Mouse (Mus musculus) liver, embryonic 14.5 days (tissue): ENCODE data around the gene Nprl2. TPM values are rescaled to one million over a fixed set of nuclear protein-coding genes. Genes with fewer than 3 reads are reported as not detected.
A peak's percentile ranks its signal among the peaks of the same experiment; 100 is the strongest.

Experiments
- ATAC-seq: fragments of 200-750 bp; cut with Nextera tagmentation; 2 replicates; pipeline ENCODE4 v1.8.0; 2017; ENCODE audit warnings: moderate number of reproducible peaks, mild to moderate bottlenecking, moderate library complexity; ENCODE audit not compliant: insufficient read depth
- DNase-seq, 3 experiments: peaks; one replicate each; pipeline ENCODE4 v3.0.0-alpha.2; 2012 to 2013; ENCODE audit warnings: low read depth in 3 of 3, low spot score in 3 of 3
- H3K27ac ChIP-seq: fragments of 300-500 bp; sonication (generic); 2 replicates; pipeline ENCODE4 v1.5.1; 2014; ENCODE audit warnings: moderate library complexity, mild to moderate bottlenecking, control low read depth, inconsistent platforms
- H3K27me3 ChIP-seq: fragments of 300-500 bp; sonication (generic); 2 replicates; pipeline ENCODE4 v1.6.1; 2014; ENCODE audit warnings: mild to moderate bottlenecking, low read length, moderate library complexity; ENCODE audit not compliant: control insufficient read depth, insufficient read depth
- H3K36me3 ChIP-seq: fragments of 300-500 bp; sonication (generic); replicated peaks from 2 replicates; pipeline ENCODE4 v1.6.1; 2014; ENCODE audit warnings: low read depth; ENCODE audit not compliant: control insufficient read depth, insufficient read depth
- H3K4me1 ChIP-seq, 2 experiments: fragments of 200-500 bp in 1 of 2; fragments of 300-500 bp in 1 of 2; sonication (generic) in 1 of 2; replicated peaks; 2 replicates each; pipeline ENCODE4 v1.6.1; 2012 to 2014; ENCODE audit warnings: antibody characterized with exemption in 1 of 2, inconsistent platforms in 1 of 2, low read length in 1 of 2; ENCODE audit not compliant: control insufficient read depth in 2 of 2, insufficient read depth in 2 of 2
- H3K4me2 ChIP-seq: fragments of 300-500 bp; sonication (generic); 2 replicates; pipeline ENCODE4 v1.6.1; 2014; ENCODE audit warnings: low read depth, mild to moderate bottlenecking, control low read depth, moderate library complexity
- H3K4me3 ChIP-seq, 2 experiments: fragments of 200-500 bp in 1 of 2; fragments of 300-500 bp in 1 of 2; sonication (generic) in 1 of 2; 2 replicates each; pipeline ENCODE4 v1.5.1; 2012 to 2014; ENCODE audit warnings: low read depth in 2 of 2, low read length in 2 of 2, mild to moderate bottlenecking in 2 of 2, control low read depth in 1 of 2, inconsistent platforms in 1 of 2, moderate library complexity in 1 of 2; ENCODE audit not compliant: insufficient read depth in 1 of 2
- H3K9ac ChIP-seq: fragments of 300-500 bp; sonication (generic); replicated peaks from 2 replicates; pipeline ENCODE4 v1.6.1; 2014; ENCODE audit warnings: mild to moderate bottlenecking, control low read depth, moderate library complexity
- H3K9me3 ChIP-seq: fragments of 300-500 bp; sonication (generic); 2 replicates; pipeline ENCODE4 v1.6.1; 2016; ENCODE audit warnings: low read length, mixed read lengths; ENCODE audit not compliant: control insufficient read depth
- CTCF ChIP-seq: IDR thresholded peaks from 2 replicates; pipeline ENCODE4 v1.5.1; 2016; ENCODE audit warnings: antibody characterized with exemption, low read depth, control low read depth
- EP300 ChIP-seq: IDR thresholded peaks from 2 replicates; pipeline ENCODE4 v1.6.1; 2016; ENCODE audit warnings: antibody characterized with exemption, low read depth
- WGBS: fragments of 180-500 bp; shearing (Covaris S2); extraction: QIAGEN DNeasy Blood & Tissue Kit; methylation state at CpG from one replicate; pipeline ENCODE4 v1.1.7; 2014; ENCODE audit not compliant: insufficient replicate concordance; 5-methylcytosine and 5-hydroxymethylcytosine counted together
- polyA plus RNA-seq, 2 experiments: library from polyadenylated mRNA; depleted of rRNA in 1 of 2; stranded (reverse) in 1 of 2; unstranded in 1 of 2; fragments of >200 nt; fragmentation: Nextera tagmentation in 1 of 2; extraction: Ambion mirVana in 1 of 2; gene quantifications; 2 replicates each; pipeline versions ENCODE4 v1.2.1 to v1.2.3; 2012 to 2014

The Nprl2 gene
- polyA plus RNA-seq, 2 experiments = 9.2 to 10.5 TPM

DNA sequence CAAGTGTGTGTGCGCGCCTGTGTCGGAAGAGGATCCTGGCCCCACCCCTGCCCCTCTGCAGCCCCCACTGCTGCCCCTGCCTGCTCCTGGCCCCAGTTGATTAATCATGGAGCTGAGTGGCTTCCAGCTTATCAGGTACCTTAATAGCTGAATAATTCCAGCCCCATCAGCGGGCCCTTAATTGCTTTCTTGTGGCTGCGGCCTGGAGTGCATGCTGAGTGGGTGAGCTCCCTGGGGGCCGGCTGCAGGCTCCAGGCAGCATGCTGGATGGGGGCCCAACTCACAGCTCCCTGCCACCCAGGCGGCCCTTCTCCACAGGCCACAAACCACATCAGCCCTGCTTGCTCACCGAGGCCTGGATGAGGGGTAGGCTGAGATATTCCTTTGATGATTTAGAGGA lies 30.6 kb upstream of the Nprl2 start:
- TF ChIP-seq EP300 (no peak), CTCF (no peak)
- ATAC-seq = no peak
- Histone ChIP-seq H3K27me3 (no peaks in the 10 kb centered on the region; the same call in 1 of the 2 replicates), H3K36me3 (no peaks in the 10 kb centered on the region), H3K4me1 (no peaks in the 10 kb centered on the region), H3K27ac (no peak overlapping the region), H3K9me3 (no peaks in the 10 kb centered on the region), H3K4me3 (no peak overlapping the region), H3K9ac (no peak overlapping the region), H3K4me2 (no peak overlapping the region)
- 66% methylated on average over 8 of the region's 8 CpGs for WGBS
- DNase-seq = no peak

DNA sequence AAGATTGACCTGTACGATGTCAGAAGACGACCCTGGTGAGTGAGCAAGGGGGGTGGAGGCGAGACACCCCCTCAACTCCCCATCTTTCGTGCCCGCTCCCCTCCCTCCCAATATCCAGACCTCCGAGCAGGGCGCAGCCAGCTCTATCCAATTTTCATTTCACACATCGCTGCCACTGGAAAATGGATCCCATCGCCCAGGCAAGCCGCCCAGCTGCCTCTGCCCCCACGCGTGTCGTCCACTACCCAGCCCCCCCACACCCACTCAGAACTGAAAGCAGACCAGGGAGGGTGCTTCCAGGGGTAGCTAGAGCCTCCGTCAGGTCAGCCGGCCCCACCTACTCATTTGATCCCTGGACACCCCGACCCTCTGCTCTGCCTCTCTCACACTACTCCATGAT lies 29.7 kb upstream of the Nprl2 start:
- no peaks in the 10 kb centered on the region for H3K36me3 ChIP-seq
- 69% methylated on average over 16 of the region's 16 CpGs for WGBS
- no peak for TF ChIP-seq EP300
- no peak for TF ChIP-seq CTCF
- no peaks in the 10 kb centered on the region for H3K4me1 ChIP-seq
- no peak overlapping the region for H3K4me3 ChIP-seq
- no peak for ATAC-seq
- no peaks in the 10 kb centered on the region for H3K9me3 ChIP-seq
- no peaks in the 10 kb centered on the region; the same call in 1 of the 2 replicates for H3K27me3 ChIP-seq
- no peak overlapping the region for H3K4me2 ChIP-seq
- no peak for DNase-seq
- H3K27ac ChIP-seq = no peak overlapping the region
- no peak overlapping the region for H3K9ac ChIP-seq

DNA sequence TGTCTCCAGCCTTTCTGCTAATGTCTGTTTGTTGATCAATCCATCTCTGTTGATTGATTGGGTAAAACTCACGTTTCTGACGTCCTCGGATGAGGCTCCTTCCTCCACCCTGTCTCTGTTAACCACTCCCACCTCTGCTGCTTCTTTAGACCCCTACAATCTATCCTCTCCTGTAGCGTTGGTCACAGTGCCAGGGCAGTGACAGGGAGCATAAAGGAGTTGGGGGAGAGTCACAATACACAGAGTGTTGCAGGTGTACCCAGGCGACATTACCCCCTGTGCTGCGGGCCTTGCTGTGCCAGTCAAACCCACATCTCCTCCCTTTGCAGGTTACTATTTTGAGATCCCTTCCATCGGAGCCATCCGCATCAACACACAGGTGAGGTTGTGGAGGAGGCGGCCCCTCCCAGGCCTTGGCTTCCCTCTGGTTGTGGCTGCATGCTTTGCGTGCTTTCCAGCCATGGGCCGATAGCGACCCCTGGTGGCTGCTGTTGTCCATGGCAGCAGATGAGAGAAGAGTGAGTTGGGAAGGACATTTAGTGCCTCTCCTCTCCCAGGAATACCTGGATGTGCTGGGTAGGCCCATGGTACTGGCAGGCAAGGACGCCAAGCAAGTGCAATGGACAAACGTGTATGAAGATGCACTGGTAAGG lies 27.6 kb upstream of the Nprl2 start:
- no peaks in the 10 kb centered on the region for H3K9me3 ChIP-seq
- no peak overlapping the region for H3K4me2 ChIP-seq
- no peak overlapping the region for H3K27ac ChIP-seq
- ATAC-seq = peak; percentile 25; the same call in 1 of the 2 replicates
- H3K36me3 ChIP-seq = no peaks in the 10 kb centered on the region
- no peaks in the 10 kb centered on the region for H3K27me3 ChIP-seq
- TF ChIP-seq CTCF (peak; percentile 100), EP300 (no peak)
- 18% methylated on average over 14 of the region's 14 CpGs for WGBS
- no peak overlapping the region for H3K4me3 ChIP-seq
- no peaks in the 10 kb centered on the region for H3K4me1 ChIP-seq
- peak; percentile 39 to 52 (median 47) for DNase-seq
- H3K9ac ChIP-seq = no peak overlapping the region

DNA sequence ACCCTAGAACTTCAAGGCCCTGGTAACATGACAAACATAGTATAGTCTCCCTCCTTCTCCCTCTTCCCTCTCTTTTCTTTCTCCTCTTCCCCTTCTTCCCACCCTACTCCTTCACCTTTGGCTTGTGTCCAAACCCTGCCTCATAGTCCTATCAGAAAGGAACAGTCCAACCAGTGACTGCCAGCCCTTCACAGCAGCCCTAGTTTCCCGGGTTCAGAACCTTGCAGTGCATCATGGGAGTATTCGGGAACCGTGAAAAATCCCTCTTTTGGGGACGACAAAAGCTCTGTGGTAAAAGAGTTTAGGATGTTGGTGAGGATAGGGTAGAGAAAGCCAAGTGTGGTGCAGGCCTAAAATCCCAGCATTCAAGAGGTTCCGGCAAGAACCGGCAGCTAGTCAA lies 21.7 kb upstream of the Nprl2 start:
- DNase-seq = no peak
- Histone ChIP-seq H3K4me1 (no peaks in the 10 kb centered on the region), H3K9me3 (no peaks in the 10 kb centered on the region), H3K4me2 (no peak overlapping the region), H3K27ac (no peak overlapping the region), H3K4me3 (no peak overlapping the region), H3K27me3 (peaks cover 2% of the 10 kb centered on the region; the same call in 1 of the 2 replicates), H3K9ac (no peak overlapping the region), H3K36me3 (no peaks in the 10 kb centered on the region)
- 61% methylated on average over 6 of the region's 6 CpGs for WGBS
- no peak for ATAC-seq
- no peak for TF ChIP-seq CTCF
- no peak for TF ChIP-seq EP300

DNA sequence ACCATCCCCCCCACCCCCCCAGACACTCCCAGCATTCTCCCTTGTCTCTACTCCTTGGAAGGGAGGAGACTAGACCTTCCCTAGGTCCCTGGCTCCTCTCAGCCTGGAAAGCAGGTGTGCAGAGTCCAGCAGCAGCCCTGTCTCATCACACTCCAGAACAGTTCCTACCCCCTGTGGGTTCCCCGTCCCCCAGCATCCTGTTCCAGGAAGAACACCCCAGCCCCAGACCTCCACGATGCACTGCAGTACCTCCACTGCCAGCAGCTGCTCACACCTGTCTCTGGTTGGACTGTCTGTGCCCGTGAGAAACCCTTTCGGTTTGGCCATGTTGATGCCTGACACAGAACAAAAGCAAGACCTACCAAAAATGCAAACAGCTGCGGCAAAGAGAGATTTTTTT lies 20.8 kb upstream of the Nprl2 start:
- no peak for TF ChIP-seq CTCF
- no peak for TF ChIP-seq EP300
- 41% methylated on average over 5 of the region's 5 CpGs for WGBS
- no peak overlapping the region for H3K27ac ChIP-seq
- ATAC-seq = no peak
- no peak overlapping the region for H3K4me2 ChIP-seq
- no peaks in the 10 kb centered on the region for H3K9me3 ChIP-seq
- DNase-seq = no peak
- H3K27me3 ChIP-seq = peaks cover 10% of the 10 kb centered on the region
- no peak overlapping the region for H3K4me3 ChIP-seq
- no peak overlapping the region for H3K9ac ChIP-seq
- no peaks in the 10 kb centered on the region for H3K36me3 ChIP-seq
- H3K4me1 ChIP-seq = no peaks in the 10 kb centered on the region
